Mouse (Mus musculus): ENCODE data around the gene Blm.

DNA sequence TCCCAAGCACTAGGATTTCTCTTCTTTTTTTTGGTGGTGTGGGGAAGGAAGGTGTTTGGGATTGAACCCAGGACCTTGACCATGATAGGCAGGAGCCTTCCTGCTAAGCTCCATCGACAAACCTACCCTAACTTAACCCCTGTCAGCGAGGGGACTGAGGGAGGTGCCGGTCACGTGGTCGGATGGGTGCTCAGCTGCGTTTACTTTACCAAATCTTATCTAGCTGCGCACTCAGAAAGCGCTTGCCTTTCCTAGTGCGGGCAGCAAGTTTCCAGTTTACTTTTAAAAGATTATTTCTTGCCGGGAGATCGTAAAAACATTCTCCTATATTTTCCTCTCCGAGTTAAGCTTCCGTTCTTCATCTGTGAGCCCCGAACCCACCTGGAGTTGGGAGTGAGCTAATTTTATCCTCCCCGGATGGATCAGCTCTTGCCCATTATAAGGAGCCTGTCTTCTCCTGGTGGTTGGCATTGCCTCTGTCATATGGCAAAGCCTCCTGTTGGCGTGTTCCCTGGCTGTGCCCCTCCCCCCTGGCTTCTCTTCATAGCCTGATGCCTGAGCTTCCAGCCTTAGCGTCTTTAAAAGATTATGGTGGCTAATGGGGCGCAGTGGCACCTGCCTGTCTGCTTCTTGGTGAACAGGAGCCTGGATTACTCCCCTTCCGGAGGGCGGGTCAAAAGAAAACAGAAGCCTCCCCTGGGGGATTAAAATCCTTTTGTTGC is 112.0 kb downstream of the Blm start:
- TF ChIP-seq CTCF (IDR thresholded peaks at IDR 0.05; ENCODE audit: low read depth) (peak; percentile 15; the same call in 1 of the 2 replicates), EP300 (optimal IDR thresholded peaks at IDR 0.05) (no peak)

Measured in stomach, postnatal 0 days (tissue).